Mouse (Mus musculus) E14TG2a.4 (cell line): Measurements from ENCODE around the gene Celf5.

Experiments used
- CTCF ChIP-seq: conservative IDR thresholded peaks from 2 replicates; pipeline ENCODE4 v1.5.1; 2014; ENCODE audit warnings: low read length
- NANOG ChIP-seq: IDR thresholded peaks from 2 replicates; pipeline ENCODE4 v1.6.1; 2014; ENCODE audit warnings: borderline replicate concordance, low read length, mixed read lengths
- POU5F1 ChIP-seq: IDR thresholded peaks from 2 replicates; pipeline ENCODE4 v1.6.1; 2014; ENCODE audit warnings: low read length, borderline replicate concordance

DNA sequence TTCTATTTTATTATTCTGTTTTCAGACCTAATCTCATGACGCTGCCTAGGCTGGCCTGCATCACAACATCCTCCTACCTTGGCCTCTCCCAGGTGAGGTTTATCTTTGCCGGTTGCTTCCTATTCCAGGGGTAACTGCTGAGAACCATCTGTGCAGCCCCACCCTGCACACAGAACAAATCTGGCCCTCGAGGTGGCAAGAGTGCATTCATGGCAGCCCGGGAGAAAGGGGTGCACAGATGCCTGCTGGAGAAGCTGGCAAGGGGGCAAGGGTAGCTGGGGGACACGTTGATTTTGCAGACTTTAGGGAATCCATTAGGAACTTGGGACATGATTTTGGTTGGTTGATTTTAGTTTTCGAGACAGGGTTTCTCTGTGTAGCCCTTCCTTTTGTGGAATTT lies 24.2 kb downstream of the Celf5 start:
- no peak for TF ChIP-seq CTCF
- TF ChIP-seq POU5F1, result no peak
- TF ChIP-seq NANOG, result no peak
